Mouse (Mus musculus): Measurements from ENCODE around the gene Tm6sf1. TPM values are rescaled to one million over a fixed set of nuclear protein-coding genes. Genes with fewer than 3 reads are reported as not detected.
"Not testable (repeated sequence)": the region's sequence is repeated elsewhere in the genome, so short reads cannot be mapped to it uniquely, and the experiment has no call there.

The Tm6sf1 gene
- total RNA-seq (2022): 10 to 100 TPM in 1 of 4 experiments, 1 to 10 TPM in 3; 8.0 to 10.9 (median 8.8) TPM

- DNase-seq (ENCODE audit: low spot score): no peak
Measured at GRCm38 (mm10) chr7:81858968-81859721, at the start of gene Tm6sf1. Gene Tm6sf1 (plus strand): TSS chr7:81859001.

- no peak for DNase-seq (ENCODE audit: low spot score)
Measured at GRCm38 (mm10) chr7:81824906-81825305, 33.9 kb upstream of the Tm6sf1 start.

DNA sequence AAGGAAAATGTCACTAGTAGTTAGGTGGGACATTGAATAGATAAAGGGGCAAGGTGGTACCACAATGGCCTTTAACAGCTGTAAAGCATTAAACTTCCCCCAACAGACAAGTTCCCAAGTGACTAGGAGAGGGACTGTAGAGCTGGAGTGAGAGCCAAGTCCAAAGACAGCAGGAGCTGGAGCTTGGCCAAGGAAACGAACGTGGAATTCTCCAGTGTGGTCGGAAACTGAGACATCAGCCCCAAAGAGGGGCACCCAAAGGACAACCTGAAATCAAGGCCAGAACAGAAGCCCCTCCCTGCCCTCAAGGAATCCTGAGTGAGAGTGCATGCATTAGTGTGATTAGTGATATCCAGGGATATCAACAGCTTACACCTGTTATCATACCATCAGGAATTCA lies 33.4 kb upstream of the Tm6sf1 start:
- no peak for DNase-seq (ENCODE audit: low spot score)

DNA sequence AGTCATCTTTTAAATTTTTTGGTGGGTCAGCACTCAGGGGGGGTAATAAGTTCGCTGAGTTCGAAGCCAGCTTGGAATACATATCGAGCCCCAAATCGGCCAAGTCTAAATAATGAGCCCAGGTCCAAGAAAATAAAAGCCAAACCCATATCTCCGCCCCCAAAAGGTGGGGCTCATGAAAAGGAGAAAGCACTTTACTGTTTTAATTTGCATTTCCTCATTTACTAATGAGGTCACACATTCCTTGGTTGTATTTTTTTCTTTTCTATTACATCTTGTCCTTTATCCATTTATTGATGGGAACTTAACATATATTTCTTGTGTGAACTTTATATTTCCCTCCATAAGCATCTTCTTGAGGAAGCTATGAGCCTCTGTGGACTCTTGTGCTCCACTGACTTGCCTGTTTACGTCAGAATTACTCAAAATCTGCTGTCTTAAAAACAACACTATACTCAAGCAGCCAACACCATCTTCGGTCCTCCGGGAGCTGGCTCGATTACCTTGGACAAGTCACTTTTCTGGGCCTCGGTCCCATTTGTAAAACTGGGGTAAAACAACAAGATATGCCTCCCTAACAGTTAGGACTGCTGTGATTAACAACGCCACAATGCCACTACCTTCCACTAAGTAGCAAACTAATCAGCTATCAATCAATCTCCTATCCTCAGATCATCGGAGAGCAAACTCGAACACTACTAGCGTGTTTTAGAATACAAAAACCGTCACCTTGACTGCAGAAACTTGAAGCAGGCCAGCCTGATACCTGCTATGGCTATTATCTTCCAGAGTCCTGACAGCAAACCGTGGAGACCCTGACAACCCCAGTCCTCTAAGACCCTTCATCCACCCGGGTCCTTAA lies 30.8 kb upstream of the Tm6sf1 start:
- DNase-seq (ENCODE audit: low spot score): no peak

DNA sequence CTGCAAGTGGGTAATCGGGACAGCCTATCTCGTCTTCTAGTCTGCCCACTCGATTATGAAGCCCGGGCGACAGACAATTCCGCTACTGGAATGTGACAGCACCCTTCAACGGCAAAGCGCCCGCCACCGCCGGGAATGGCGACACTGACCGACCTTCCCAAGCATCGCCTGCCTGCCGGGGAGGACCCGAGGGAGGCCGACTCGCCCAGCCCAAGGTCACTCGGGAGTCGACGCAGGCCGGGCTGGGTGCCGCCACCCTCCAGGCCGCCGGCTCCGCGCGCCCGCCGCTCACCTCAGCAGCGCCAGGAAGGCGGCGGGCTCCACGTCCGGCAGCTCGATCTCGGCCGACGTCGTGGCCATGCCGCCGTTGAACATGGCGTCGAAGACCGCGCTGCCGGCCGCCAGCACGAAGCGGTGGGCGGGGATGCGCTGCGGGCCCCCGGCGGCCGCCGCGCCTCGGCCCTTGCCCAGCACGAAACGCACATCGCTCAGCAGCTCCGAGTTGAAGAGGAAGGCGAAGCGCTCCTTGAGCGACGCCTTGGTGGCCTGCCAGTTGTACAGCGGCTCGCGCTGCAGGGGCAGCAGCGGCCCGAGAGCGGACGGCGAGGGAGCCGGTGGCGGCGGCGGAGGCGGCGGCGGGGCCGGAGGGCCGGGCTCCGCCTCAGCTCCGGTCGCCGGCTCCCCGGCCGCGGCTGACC lies 30.0 kb upstream of the Tm6sf1 start:
- DNase-seq (ENCODE audit: low spot score): peak; percentile 37

DNA sequence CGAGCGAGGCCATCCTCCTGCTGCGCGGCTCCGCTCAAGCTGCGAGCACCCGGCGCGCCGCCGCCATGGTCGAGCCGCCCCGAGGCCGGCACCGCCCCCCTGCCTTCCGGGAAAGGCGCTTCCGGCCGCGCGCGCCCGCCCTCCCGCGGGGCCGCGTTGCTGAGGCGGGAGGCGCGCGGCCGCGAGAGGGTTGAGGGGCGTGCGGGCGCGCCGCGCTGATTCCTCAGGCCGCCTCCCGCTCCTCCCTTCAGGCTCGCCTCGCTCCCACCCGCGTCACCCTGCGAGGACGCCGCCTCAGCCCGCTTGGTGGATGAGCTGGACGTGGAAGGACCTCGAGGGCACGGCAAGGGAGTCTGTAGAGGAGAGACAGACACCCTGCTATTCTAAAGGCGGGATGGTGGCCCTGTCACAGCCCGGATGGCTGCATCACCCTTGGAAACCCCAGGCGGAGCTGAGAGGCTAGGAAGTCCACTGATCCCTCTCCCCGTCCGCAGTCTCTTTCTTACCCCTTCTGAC lies 29.4 kb upstream of the Tm6sf1 start, which contains the start of gene Btbd1:
Gene Btbd1 (minus strand): TSS at position 53 of the 516 bp plus-strand sequence.
- DNase-seq (ENCODE audit: low spot score): peak; percentile 82

GRCm38 (mm10) chr7:81834847-81835246 lies 24.0 kb upstream of the Tm6sf1 start:
- no peak for DNase-seq (ENCODE audit: low spot score)

DNA sequence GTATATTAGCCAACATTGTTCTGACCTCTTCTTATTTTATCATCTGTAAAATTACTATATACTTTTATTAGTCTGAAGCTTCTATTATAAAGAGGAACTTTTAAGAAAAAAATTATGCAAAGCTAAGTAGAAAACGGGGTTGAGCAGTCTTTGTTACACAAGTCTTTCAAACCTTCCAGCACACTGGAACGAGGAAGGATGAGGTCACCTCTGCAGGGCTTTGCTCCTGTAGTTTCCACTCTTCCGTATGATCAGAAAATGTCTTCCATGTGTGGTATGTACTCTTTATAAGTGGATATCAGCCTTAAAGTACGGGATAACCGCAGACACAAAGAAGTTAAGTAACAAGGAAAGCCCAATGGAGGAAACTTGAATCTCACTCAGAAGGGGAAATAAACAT lies 23.4 kb upstream of the Tm6sf1 start:
- no peak for DNase-seq (ENCODE audit: low spot score)

GRCm38 (mm10) chr7:81837771-81838170 lies 21.0 kb upstream of the Tm6sf1 start:
- DNase-seq (ENCODE audit: low spot score): not testable (repeated sequence)

DNA sequence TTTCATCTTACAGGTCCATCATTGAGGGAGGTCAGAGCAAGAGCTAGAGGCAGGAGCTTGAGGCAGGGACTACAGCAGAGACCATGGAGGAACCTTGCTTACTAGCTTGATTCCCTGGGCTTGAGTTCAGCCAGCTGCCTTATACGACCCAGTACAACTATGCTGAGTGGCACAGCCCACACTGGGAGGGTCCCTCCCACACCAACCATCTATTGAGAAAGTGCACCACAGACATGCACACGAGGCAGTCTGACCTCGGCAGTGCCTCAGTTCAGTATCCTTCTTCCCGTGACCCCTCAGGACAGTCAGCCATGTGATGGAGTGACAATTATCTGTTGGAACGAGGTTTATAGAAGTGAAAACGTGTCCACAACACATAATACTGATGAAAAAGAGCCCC lies 19.1 kb upstream of the Tm6sf1 start:
- DNase-seq (ENCODE audit: low spot score): no peak

DNA sequence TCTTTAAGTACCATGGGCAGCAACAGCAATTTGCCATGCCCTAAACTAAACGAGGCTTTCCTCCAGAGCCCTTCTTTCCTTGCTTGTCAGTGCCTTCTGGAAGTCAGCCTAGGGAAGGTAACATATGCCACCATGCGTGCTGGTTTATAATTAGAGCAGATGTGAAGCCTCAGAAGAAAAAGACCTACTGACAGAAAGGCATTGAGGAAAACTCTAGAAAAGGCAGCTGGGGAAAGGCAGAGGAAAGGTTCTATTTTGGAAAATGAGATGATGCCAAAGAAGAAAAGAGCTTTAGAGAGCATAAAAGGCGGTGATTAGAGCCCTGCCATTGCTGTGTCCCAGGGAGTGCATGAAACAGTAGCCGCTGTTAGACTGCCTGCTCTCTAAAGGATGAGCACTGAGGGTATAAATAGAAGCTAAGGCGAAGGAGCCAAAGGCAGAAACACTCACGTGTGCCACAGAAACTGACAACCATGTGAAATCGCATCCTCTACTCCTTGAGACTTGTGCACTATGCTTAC lies 18.1 kb upstream of the Tm6sf1 start:
- no peak for DNase-seq (ENCODE audit: low spot score)

- DNase-seq (ENCODE audit: low spot score): peak; percentile 56
Measured at GRCm38 (mm10) chr7:81841439-81841838, 17.4 kb upstream of the Tm6sf1 start.

GRCm38 (mm10) chr7:81842141-81842540 lies 16.7 kb upstream of the Tm6sf1 start:
- DNase-seq (ENCODE audit: low spot score): no peak

- no peak for DNase-seq (ENCODE audit: low spot score)
Measured at GRCm38 (mm10) chr7:81842998-81843397, 15.8 kb upstream of the Tm6sf1 start.

DNA sequence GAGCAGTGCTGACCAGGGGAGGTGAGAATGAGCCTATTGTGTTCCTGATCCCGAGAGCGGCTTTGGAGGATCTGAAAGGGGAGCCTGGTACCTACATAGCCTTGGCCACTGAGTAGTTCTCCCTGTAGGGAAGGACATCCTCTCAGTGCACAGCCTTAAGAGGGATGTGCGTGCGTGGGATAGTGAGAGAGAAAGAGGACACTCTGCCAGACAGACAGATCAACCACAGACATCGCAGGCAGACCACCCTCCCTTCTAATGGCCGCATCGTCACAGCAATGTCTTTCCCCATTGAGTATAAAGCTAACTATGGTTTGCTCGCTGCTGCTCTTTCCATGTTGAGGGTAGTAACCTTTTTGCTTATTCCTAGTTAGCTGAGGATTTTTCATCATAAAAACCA lies 14.9 kb upstream of the Tm6sf1 start:
- no peak for DNase-seq (ENCODE audit: low spot score)

DNA sequence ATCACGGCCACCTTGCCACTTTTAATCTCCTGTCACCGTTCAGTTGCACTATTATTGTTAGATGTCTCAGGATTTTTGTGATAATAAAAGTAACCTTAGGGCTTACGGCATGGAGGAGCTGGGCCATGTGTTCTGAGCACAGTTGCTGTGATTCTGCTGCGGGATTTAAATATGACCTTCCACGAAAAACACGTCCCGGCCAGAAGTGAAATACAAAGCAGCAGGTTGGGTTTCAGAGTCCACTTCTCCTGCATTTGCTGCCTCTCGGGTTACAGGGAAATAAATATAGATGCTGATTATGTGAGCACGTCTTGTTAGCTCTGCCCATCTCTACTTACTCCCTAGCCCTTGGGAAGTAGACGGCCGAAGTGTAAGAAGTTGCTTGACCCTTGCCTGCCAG lies 14.0 kb upstream of the Tm6sf1 start:
- DNase-seq (ENCODE audit: low spot score): no peak

GRCm38 (mm10) chr7:81845313-81845712 lies 13.5 kb upstream of the Tm6sf1 start:
- DNase-seq (ENCODE audit: low spot score): no peak

DNA sequence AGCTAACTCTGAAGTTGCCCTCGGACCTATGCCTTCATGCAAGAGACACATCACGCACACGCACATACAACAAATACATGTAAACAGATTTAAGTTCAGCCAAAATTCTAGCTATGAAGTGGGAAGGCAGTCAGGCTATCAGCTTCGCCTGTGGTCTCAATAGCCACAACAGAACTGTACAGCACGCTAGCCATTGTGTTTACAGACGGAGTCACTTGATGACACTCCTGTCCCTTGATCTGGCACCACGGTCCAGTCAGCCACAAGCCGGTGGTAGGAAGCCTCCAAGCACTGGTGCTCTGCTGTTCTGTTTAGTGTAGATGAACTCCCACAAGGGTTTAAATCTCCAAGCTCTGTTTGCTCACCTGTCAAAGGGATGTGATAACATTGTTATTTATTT lies 12.8 kb upstream of the Tm6sf1 start:
- no peak for DNase-seq (ENCODE audit: low spot score)

DNA sequence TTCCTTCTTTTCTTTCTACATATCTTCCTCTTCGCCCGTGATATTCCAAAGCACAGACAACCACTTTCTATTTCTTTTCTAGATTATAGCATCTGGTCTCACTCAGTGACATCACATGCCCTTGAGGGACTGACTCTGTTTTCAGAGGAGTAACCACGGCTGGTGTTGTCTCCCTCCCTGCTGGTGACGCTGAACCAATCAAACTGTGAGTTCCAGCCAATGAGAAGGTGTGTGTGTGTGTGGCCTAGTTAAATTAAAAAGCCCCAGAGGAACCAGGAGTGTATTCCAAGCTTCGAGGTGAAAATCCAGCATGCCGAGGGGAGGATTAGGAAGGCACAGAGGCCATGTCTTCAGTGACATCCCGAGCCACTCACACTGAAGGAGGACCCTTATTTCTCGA lies 11.8 kb upstream of the Tm6sf1 start:
- no peak for DNase-seq (ENCODE audit: low spot score)

- DNase-seq (ENCODE audit: low spot score): no peak
Measured at GRCm38 (mm10) chr7:81847777-81848176, 11.0 kb upstream of the Tm6sf1 start.

DNA sequence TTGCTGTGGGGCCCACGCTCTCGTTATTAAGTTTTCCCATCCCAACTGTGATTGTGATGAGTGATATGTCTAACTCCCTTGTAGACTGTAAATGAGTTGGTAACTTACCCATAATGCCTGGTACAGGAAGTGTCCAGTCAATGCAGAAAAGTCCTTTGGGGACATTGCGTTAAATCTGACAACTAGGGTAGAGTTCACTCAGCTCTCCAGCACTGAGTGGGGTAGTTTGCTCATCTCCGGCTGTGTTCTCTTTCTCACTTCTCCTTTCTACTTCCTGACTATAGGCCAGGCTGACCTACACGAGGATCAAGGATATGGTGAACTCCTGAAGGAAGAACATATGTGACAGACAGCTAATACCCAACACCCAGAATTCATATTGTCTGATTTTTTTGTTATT lies 9.6 kb upstream of the Tm6sf1 start:
- no peak for DNase-seq (ENCODE audit: low spot score)

DNA sequence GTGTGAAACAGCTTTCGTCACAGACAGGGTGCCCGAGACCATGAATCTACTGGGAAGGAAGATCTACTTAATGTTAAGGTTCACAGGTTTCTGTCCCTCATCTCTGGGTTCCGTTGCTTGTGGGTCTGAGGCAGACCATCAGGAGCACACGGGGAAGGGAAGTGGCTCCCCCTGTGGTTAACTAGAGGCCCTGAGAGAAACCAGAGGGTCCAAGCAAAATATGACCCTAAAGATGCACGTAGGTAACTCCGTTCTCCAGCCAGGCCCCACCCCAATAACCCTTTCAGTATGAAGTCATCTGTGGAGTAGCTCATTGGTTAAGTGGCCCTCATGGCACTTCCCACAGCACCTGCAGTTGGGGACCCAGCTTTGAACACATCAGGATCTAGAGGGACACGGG lies 9.2 kb upstream of the Tm6sf1 start:
- DNase-seq (ENCODE audit: low spot score): no peak

Measured in heart, adult 8-10 months (tissue).